Mouse (Mus musculus): ENCODE data around the gene Prpf40a.

DNA sequence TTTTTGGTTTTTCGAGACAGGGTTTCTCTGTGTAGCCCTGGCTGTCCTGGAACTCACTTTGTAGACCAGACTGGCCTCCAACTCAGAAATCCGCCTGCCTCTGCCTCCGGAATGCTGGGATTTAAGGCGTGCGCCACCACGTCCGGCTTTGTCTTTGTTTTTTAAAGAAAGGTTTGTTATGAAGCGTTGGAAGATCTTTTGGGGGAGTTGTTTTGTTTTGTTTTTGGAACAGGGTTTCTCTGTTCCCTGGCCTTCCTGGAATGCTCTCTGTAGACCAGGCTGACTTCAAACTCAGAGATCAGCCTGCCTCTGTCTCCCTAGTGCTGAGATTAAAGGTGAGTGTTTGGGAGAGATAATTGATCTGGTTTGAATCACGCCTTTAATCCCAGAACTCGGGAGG lies 5.3 kb upstream of the Prpf40a start:
- TF ChIP-seq CTCF (IDR thresholded peaks at IDR 0.05; ENCODE audit: low read depth, low read length) (no peak), GATA1 (IDR thresholded peaks at IDR 0.05; ENCODE audit: borderline replicate concordance, low read length) (no peak), TAL1 (conservative IDR thresholded peaks at IDR 0.05; ENCODE audit: low read depth, low read length) (no peak), POLR2AphosphoS5 (IDR thresholded peaks at IDR 0.05; ENCODE audit: insufficient replicate concordance, low read depth, low read length) (no peak)
